Mouse (Mus musculus) CH12.LX (cell line): ENCODE results near the gene Fam172a. TPM values are rescaled to one million over a fixed set of nuclear protein-coding genes. Genes with fewer than 3 reads are reported as not detected.

Source experiments
- DNase-seq: peaks from one replicate; pipeline ENCODE4 v3.0.0-alpha.2; 2013; ENCODE audit errors: extremely low read depth
- H3K27ac ChIP-seq: 2 replicates; pipeline ENCODE4 v1.5.1; 2012; ENCODE audit warnings: low read depth, mild to moderate bottlenecking, control low read depth, moderate library complexity; ENCODE audit not compliant: insufficient read depth
- H3K27me3 ChIP-seq: replicated peaks from 2 replicates; pipeline ENCODE3; 2012; ENCODE audit warnings: inconsistent platforms
- H3K36me3 ChIP-seq, 2 experiments: replicated peaks in 1 of 2; 2 replicates each; pipeline versions ENCODE3 to v1.6.1; 2012; ENCODE audit warnings: inconsistent platforms in 1 of 2, low read length in 1 of 2, mild to moderate bottlenecking in 1 of 2, mixed read lengths in 1 of 2, moderate library complexity in 1 of 2; ENCODE audit not compliant: control insufficient read depth in 1 of 2, insufficient read depth in 1 of 2
- H3K4me1 ChIP-seq, 2 experiments: 2 replicates each; pipeline ENCODE4 v1.6.1; 2012; ENCODE audit warnings: inconsistent platforms in 1 of 2, moderate library complexity in 1 of 2; ENCODE audit not compliant: insufficient read depth in 2 of 2, control insufficient read depth in 1 of 2
- H3K4me2 ChIP-seq: 2 replicates; pipeline ENCODE4 v1.6.1; 2012; ENCODE audit warnings: low read depth, mild to moderate bottlenecking, control low read depth; ENCODE audit not compliant: poor library complexity, insufficient read depth, severe bottlenecking
- H3K4me3 ChIP-seq, 3 experiments: fragments of 150-350 bp in 1 of 3; sonication (generic) in 1 of 3; replicated peaks in 1 of 3; 2 replicates each; pipeline versions ENCODE3 to v1.5.1; 2011 to 2012; ENCODE audit warnings: low read depth in 2 of 3, low read length in 2 of 3, mild to moderate bottlenecking in 2 of 3, moderate library complexity in 2 of 3, control low read depth in 1 of 3, improper control_type of control experiment in 1 of 3, inconsistent platforms in 1 of 3, mixed read lengths in 1 of 3; ENCODE audit not compliant: poor library complexity in 1 of 3
- H3K79me2 ChIP-seq: replicated peaks from 2 replicates; pipeline ENCODE4 v1.6.1; 2012; ENCODE audit warnings: mild to moderate bottlenecking, moderate library complexity; ENCODE audit not compliant: control insufficient read depth, poor library complexity, insufficient read depth, severe bottlenecking; ENCODE audit errors: extremely low read depth
- H3K9ac ChIP-seq: 2 replicates; pipeline ENCODE4 v1.6.1; 2012; ENCODE audit warnings: low read depth, mild to moderate bottlenecking, control low read depth, moderate library complexity; ENCODE audit not compliant: insufficient read depth
- H3K9me3 ChIP-seq: replicated peaks from 2 replicates; pipeline ENCODE3; 2012; ENCODE audit warnings: low read length, inconsistent platforms, mixed read lengths
- BHLHE40 ChIP-seq: IDR thresholded peaks from 2 replicates; pipeline ENCODE4 v1.6.1; 2011; ENCODE audit warnings: mild to moderate bottlenecking, low read depth, low read length, improper control_type of control experiment
- CHD1 ChIP-seq: IDR thresholded peaks from 2 replicates; pipeline ENCODE4 v1.6.1; 2012; ENCODE audit warnings: low read depth, low read length, improper control_type of control experiment, inconsistent platforms
- CHD2 ChIP-seq: IDR thresholded peaks from 2 replicates; pipeline ENCODE4 v1.6.1; 2011; ENCODE audit warnings: low read length, improper control_type of control experiment
- EP300 ChIP-seq: IDR thresholded peaks from 2 replicates; pipeline ENCODE4 v1.6.1; 2011; ENCODE audit warnings: low read length, improper control_type of control experiment
- ETS1 ChIP-seq: conservative IDR thresholded peaks from 2 replicates; pipeline ENCODE4 v1.6.1; 2012; ENCODE audit warnings: low read depth, mild to moderate bottlenecking, inconsistent platforms, low read length, improper control_type of control experiment, moderate library complexity
- GABPA ChIP-seq: IDR thresholded peaks from 2 replicates; pipeline ENCODE4 v1.6.1; 2012; ENCODE audit warnings: low read depth, low read length, improper control_type of control experiment, inconsistent platforms; ENCODE audit not compliant: insufficient replicate concordance
- HCFC1 ChIP-seq: IDR thresholded peaks from 2 replicates; pipeline ENCODE4 v1.6.1; 2012; ENCODE audit warnings: low read depth, mild to moderate bottlenecking, inconsistent platforms, low read length, improper control_type of control experiment
- IRF4 ChIP-seq: IDR thresholded peaks from 2 replicates; pipeline ENCODE4 v1.6.1; 2014; ENCODE audit warnings: low read depth, mild to moderate bottlenecking, inconsistent platforms, low read length, improper control_type of control experiment
- JUN ChIP-seq: IDR thresholded peaks from 2 replicates; pipeline ENCODE4 v1.6.1; 2011; ENCODE audit warnings: low read depth, mild to moderate bottlenecking, low read length, improper control_type of control experiment, moderate library complexity; ENCODE audit not compliant: insufficient read depth
- JUND ChIP-seq: conservative IDR thresholded peaks from 2 replicates; pipeline ENCODE4 v1.6.1; 2011; ENCODE audit warnings: low read depth, low read length, improper control_type of control experiment
- KAT2A ChIP-seq: IDR thresholded peaks from 2 replicates; pipeline ENCODE4 v1.6.1; 2012; ENCODE audit warnings: low read length, improper control_type of control experiment, inconsistent platforms; ENCODE audit not compliant: insufficient replicate concordance
- MAFK ChIP-seq: IDR thresholded peaks from 2 replicates; pipeline ENCODE4 v1.6.1; 2011; ENCODE audit warnings: low read length, improper control_type of control experiment; ENCODE audit not compliant: insufficient replicate concordance
- MAX ChIP-seq: IDR thresholded peaks from 2 replicates; pipeline ENCODE4 v1.6.1; 2011; ENCODE audit warnings: low read length, improper control_type of control experiment
- MEF2A ChIP-seq: IDR thresholded peaks from 2 replicates; pipeline ENCODE4 v1.6.1; 2014; ENCODE audit warnings: low read depth, mild to moderate bottlenecking, inconsistent platforms, low read length, improper control_type of control experiment, borderline replicate concordance
- NRF1 ChIP-seq: IDR thresholded peaks from 2 replicates; pipeline ENCODE4 v1.6.1; 2014; ENCODE audit warnings: low read depth, mild to moderate bottlenecking, inconsistent platforms, low read length, improper control_type of control experiment, moderate library complexity
- POLR2A ChIP-seq: IDR thresholded peaks from 2 replicates; pipeline ENCODE4 v1.6.1; 2011; ENCODE audit warnings: low read depth, mild to moderate bottlenecking, improper control_type of control experiment, low read length
- POLR2AphosphoS2 ChIP-seq: IDR thresholded peaks from 2 replicates; pipeline ENCODE4 v1.6.1; 2011; ENCODE audit warnings: low read depth, low read length, improper control_type of control experiment
- RCOR1 ChIP-seq: conservative IDR thresholded peaks from 2 replicates; pipeline ENCODE4 v1.6.1; 2012; ENCODE audit warnings: low read depth, mild to moderate bottlenecking, inconsistent platforms, low read length, improper control_type of control experiment
- SIN3A ChIP-seq: IDR thresholded peaks from 2 replicates; pipeline ENCODE4 v1.6.1; 2012; ENCODE audit warnings: low read length, improper control_type of control experiment, inconsistent platforms
- TCF12 ChIP-seq: IDR thresholded peaks from 2 replicates; pipeline ENCODE4 v1.6.1; 2014; ENCODE audit warnings: low read depth, mild to moderate bottlenecking, inconsistent platforms, low read length, improper control_type of control experiment
- UBTF ChIP-seq: IDR thresholded peaks from 2 replicates; pipeline ENCODE4 v1.6.1; 2012; ENCODE audit warnings: low read depth, mild to moderate bottlenecking, inconsistent platforms, low read length, improper control_type of control experiment, moderate library complexity
- USF1 ChIP-seq: IDR thresholded peaks from 2 replicates; pipeline ENCODE4 v1.6.1; 2014; ENCODE audit warnings: low read depth, mild to moderate bottlenecking, inconsistent platforms, low read length, improper control_type of control experiment
- USF2 ChIP-seq: conservative IDR thresholded peaks from 2 replicates; pipeline ENCODE4 v1.6.1; 2011; ENCODE audit warnings: low read depth, low read length, improper control_type of control experiment
- ZKSCAN1 ChIP-seq: IDR thresholded peaks from 2 replicates; pipeline ENCODE4 v1.6.1; 2012; ENCODE audit warnings: low read depth, inconsistent platforms, low read length, improper control_type of control experiment, borderline replicate concordance
- dilution Hi-C: fragments of 300-500 bp; cut with MboI; formaldehyde crosslinking; loops from 2 replicates; pipeline ENCODE4 v1.14.3; 2020; ENCODE audit warnings: low sequenced_read_pairs; ENCODE audit not compliant: extremely low pct_unique_long_range_greater_than_20kb, extremely low pct_ligation_motif_present
- in situ Hi-C: fragments of 300-500 bp; cut with MboI; formaldehyde crosslinking; loops from 3 replicates; pipeline ENCODE4 v1.14.3; 2019; ENCODE audit warnings: low sequenced_read_pairs, low pct_ligation_motif_present, low pct_unique_long_range_greater_than_20kb, mixed read lengths
- polyA plus RNA-seq: library from polyadenylated mRNA; unstranded; fragments of >175 nt; gene quantifications from 2 replicates; pipeline ENCODE4 v1.2.1, GENCODE M21; 2012; ENCODE audit warnings: low read depth; ENCODE audit not compliant: insufficient read length
- total RNA-seq, 2 experiments: library from RNA; depleted of rRNA; stranded (reverse); fragments of 300-350 nt in 1 of 2; fragments of >200 nt in 1 of 2; gene quantifications; 2 replicates each; pipeline ENCODE4 v1.2.3; 2012 to 2014

Fam172a gene
- total and polyA plus RNA-seq, 3 experiments = 12.2 to 24.7 (median 16.9) TPM

DNA sequence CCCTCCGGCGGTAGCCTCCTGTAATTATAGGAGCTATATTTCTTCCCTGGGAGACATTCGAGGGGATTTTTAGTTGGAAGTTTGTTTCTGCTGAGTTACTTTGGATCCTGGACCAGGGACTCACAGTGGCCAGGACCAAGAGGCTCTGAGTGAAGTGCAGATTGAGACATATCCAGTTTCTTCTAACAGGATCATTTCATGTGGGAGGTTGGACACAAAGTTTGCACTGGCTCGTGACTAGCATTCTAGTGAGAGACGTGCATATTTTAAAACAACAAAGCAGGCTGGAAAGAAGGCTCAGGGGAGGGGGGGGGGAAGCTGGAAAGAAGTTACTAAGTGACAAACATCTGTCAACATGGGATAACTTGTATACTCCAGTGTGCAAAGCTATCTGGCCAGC lies 481.2 kb downstream of the Fam172a start:
- Histone ChIP-seq H3K4me1 (no peaks in the 10 kb centered on the region), H3K36me3 (no peaks in the 10 kb centered on the region), H3K27ac (no peak overlapping the region), H3K4me3 (no peak overlapping the region), H3K79me2 (no peaks in the 10 kb centered on the region), H3K27me3 (no peaks in the 10 kb centered on the region), H3K9ac (no peak overlapping the region), H3K9me3 (no peaks in the 10 kb centered on the region), H3K4me2 (no peak overlapping the region)
- DNase-seq = no peak
- dilution Hi-C loops = no loop called here
- TF ChIP-seq UBTF (no peak), RCOR1 (no peak), ETS1 (no peak), TCF12 (no peak), BHLHE40 (no peak), MAX (no peak), NRF1 (no peak), CHD1 (no peak)
- in situ Hi-C loops = loop anchor here (25.0 kb wide), 2 partner anchors 196 to 1221 kb away; no protein-coding TSS in a partner anchor

DNA sequence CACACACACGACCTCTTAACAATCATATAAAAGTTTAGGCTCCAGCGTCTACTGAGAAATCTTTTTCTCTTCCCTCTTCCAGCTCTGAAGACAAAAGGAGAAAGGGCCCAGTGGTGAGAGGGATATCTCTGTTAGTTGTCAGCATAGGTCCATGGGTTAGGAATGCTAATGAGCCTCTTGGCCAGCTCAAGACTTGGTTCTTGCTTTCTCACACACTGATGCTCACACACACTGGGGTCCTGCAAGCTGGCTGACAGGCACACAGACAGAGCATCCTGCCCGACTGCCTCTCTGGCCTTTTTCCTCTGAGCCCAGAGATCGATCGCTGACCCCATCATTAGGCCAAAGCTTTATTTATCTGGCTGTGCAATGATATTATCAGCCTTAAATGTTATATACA lies 482.2 kb downstream of the Fam172a start:
- no peak overlapping the region for H3K9ac ChIP-seq
- no peaks in the 10 kb centered on the region for H3K4me1 ChIP-seq
- no peaks in the 10 kb centered on the region for H3K36me3 ChIP-seq
- dilution Hi-C loops (no loop called here), in situ Hi-C loops (loop anchor here (25.0 kb wide), 2 partner anchors 197 to 1222 kb away; no protein-coding TSS in a partner anchor)
- no peaks in the 10 kb centered on the region for H3K79me2 ChIP-seq
- no peak overlapping the region for H3K4me2 ChIP-seq
- no peaks in the 10 kb centered on the region for H3K9me3 ChIP-seq
- no peaks in the 10 kb centered on the region for H3K27me3 ChIP-seq
- no peak for DNase-seq
- no peak overlapping the region for H3K4me3 ChIP-seq
- no peak overlapping the region for H3K27ac ChIP-seq
- TF ChIP-seq IRF4 = no peak
- no peak for TF ChIP-seq HCFC1
- TF ChIP-seq USF2 = no peak
- TF ChIP-seq ZKSCAN1 = no peak
- TF ChIP-seq MAFK = no peak
- no peak for TF ChIP-seq RCOR1
- no peak for TF ChIP-seq KAT2A
- TF ChIP-seq JUN = no peak
- no peak for TF ChIP-seq UBTF
- no peak for TF ChIP-seq EP300
- no peak for TF ChIP-seq POLR2A
- TF ChIP-seq USF1 = no peak
- no peak for TF ChIP-seq CHD2
- no peak for TF ChIP-seq POLR2AphosphoS2
- TF ChIP-seq JUND = no peak
- no peak for TF ChIP-seq MEF2A
- TF ChIP-seq GABPA = no peak
- no peak for TF ChIP-seq SIN3A
- TF ChIP-seq, all 38 proteins: peak for 0
